Mouse (Mus musculus): ENCODE results near the gene Camkv. TPM values are rescaled to one million over a fixed set of nuclear protein-coding genes. Genes with fewer than 3 reads are reported as not detected.

Gene Camkv
- polyA plus RNA-seq, 1 experiment from 2014 or later: 1.7 TPM

DNA sequence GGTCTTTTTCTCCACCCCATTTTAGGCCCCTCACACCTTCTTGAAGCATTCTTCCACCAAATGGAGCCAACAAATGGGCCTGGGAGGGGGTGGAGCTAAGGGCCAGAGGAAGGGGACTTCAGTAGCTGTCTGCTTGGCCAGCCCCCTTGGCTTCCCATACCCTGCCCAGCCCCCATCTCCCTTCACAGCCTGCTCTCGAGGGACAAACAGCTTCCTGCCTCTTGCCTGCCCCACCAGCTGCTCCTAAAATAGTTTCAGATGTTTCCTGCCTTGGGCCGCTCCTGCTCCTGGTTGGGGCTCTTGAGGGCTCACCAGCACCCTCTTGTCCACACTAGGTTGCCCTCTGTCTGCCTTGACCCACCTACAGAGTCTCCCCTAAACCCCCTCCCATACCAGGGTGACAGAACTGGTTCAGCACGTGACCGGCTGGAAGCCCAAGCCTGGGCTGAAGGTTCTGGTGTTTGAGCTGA, 48.0 kb downstream of the Camkv start:
- no peaks in the 10 kb centered on the region for H3K36me3 ChIP-seq (ENCODE audit: control insufficient read depth, insufficient read depth, low read length)
- ATAC-seq: peak; percentile 50
- H3K27ac ChIP-seq (ENCODE audit: low read length): peak overlapping the region; percentile 100
- H3K9me3 ChIP-seq (ENCODE audit: control insufficient read depth, low read length): no peaks in the 10 kb centered on the region
- peaks cover 31% of the 10 kb centered on the region for H3K4me1 ChIP-seq (ENCODE audit: control insufficient read depth, insufficient read depth, low read length)
- H3K27me3 ChIP-seq (replicated peaks; ENCODE audit: control insufficient read depth, insufficient read depth, low read length): no peaks in the 10 kb centered on the region
- peak overlapping the region; percentile 88 for H3K4me2 ChIP-seq (ENCODE audit: low read depth, low read length)
- H3K4me3 ChIP-seq (ENCODE audit: low read length): peak overlapping the region; percentile 86
- WGBS: 30% methylated on average over 4 of the region's 4 CpGs
- peak overlapping the region; percentile 81 for H3K9ac ChIP-seq (ENCODE audit: low read depth, low read length)

DNA sequence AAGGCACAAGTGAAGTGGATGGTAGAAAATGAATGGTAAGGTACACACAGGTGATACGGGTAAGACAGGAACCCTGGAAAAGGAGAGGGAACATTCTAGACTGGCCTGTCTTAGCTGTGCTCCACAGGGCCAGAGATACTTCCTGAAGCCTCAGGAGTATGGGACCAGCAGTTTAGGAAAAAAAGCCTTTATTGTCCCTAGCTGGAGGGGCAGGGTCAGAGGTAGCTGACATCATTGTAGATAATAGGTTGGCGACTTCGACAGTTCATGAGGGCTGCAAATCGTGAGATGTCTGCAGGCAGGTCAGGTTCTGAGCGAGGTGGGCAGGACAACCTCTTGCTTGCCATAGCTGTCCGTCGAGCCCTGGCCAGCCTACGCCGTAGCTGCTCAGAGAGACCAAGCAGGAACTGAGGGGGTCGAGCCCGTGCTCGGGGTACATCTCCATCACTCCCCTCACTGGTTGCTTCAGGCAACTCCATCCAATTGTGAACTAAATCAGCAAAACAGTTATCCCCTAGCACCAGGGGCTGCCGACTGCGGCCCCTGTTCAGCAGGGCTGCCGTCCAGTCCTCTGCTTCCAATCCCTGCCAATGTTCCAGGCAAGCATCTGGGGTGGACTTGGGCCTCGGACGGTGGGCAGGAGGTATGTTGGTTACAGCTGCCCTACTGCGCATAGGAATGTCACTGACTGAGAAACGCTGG, 48.7 kb downstream of the Camkv start:
- WGBS: 48% methylated on average over 19 of the region's 19 CpGs
- Histone ChIP-seq H3K36me3 (ENCODE audit: control insufficient read depth, insufficient read depth, low read length) (no peaks in the 10 kb centered on the region), H3K4me3 (ENCODE audit: low read length) (peak overlapping the region; percentile 86), H3K27ac (ENCODE audit: low read length) (peak overlapping the region; percentile 100), H3K9me3 (ENCODE audit: control insufficient read depth, low read length) (no peaks in the 10 kb centered on the region), H3K4me2 (ENCODE audit: low read depth, low read length) (peak overlapping the region; percentile 88), H3K4me1 (ENCODE audit: control insufficient read depth, insufficient read depth, low read length) (peaks cover 31% of the 10 kb centered on the region), H3K27me3 (replicated peaks; ENCODE audit: control insufficient read depth, insufficient read depth, low read length) (no peaks in the 10 kb centered on the region), H3K9ac (ENCODE audit: low read depth, low read length) (peak overlapping the region; percentile 81)
- ATAC-seq: no peak

- peak overlapping the region; percentile 86 for H3K4me3 ChIP-seq (ENCODE audit: low read length)
- H3K36me3 ChIP-seq (ENCODE audit: control insufficient read depth, insufficient read depth, low read length): no peaks in the 10 kb centered on the region
- H3K4me1 ChIP-seq (ENCODE audit: control insufficient read depth, insufficient read depth, low read length): peaks cover 31% of the 10 kb centered on the region
- H3K9ac ChIP-seq (ENCODE audit: low read depth, low read length): peak overlapping the region; percentile 81
- no peaks in the 10 kb centered on the region for H3K27me3 ChIP-seq (replicated peaks; ENCODE audit: control insufficient read depth, insufficient read depth, low read length)
- no peak for ATAC-seq
- peak overlapping the region; percentile 100 for H3K27ac ChIP-seq (ENCODE audit: low read length)
- WGBS: 42% methylated on average over 9 of the region's 9 CpGs
- peak overlapping the region; percentile 88 for H3K4me2 ChIP-seq (ENCODE audit: low read depth, low read length)
- no peaks in the 10 kb centered on the region for H3K9me3 ChIP-seq (ENCODE audit: control insufficient read depth, low read length)
Observed at GRCm38 (mm10) chr9:107984754-107985055, 49.2 kb downstream of the Camkv start.

- Histone ChIP-seq H3K27ac (ENCODE audit: low read length) (peak within 1 kb of the TSS; percentile 100), H3K9ac (ENCODE audit: low read depth, low read length) (peak within 1 kb of the TSS; percentile 81), H3K4me2 (ENCODE audit: low read depth, low read length) (peak within 1 kb of the TSS; percentile 88), H3K4me3 (ENCODE audit: low read length) (peak within 1 kb of the TSS; percentile 86), H3K27me3 (replicated peaks; ENCODE audit: control insufficient read depth, insufficient read depth, low read length) (no peaks in the 10 kb centered on the region), H3K36me3 (ENCODE audit: control insufficient read depth, insufficient read depth, low read length) (no peaks in the 10 kb centered on the region), H3K9me3 (ENCODE audit: control insufficient read depth, low read length) (no peaks in the 10 kb centered on the region), H3K4me1 (ENCODE audit: control insufficient read depth, insufficient read depth, low read length) (peaks cover 31% of the 10 kb centered on the region)
- peak; percentile 74 for ATAC-seq
- 2% methylated on average over 58 of the region's 58 CpGs for WGBS
Observed at GRCm38 (mm10) chr9:107985131-107986119, 50.0 kb downstream of the Camkv start, which contains the start of gene Inka1. Gene Inka1, minus strand, starts transcription at chr9:107985879.

GRCm38 (mm10) chr9:107986376-107986775, 50.9 kb downstream of the Camkv start:
- ATAC-seq: peak; percentile 49
- H3K4me3 ChIP-seq (ENCODE audit: low read length): peak overlapping the region; percentile 86
- 4% methylated on average over 18 of the region's 18 CpGs for WGBS
- H3K27me3 ChIP-seq (replicated peaks; ENCODE audit: control insufficient read depth, insufficient read depth, low read length): no peaks in the 10 kb centered on the region
- peak overlapping the region; percentile 81; the same call in 1 of the 2 replicates for H3K9ac ChIP-seq (ENCODE audit: low read depth, low read length)
- H3K36me3 ChIP-seq (ENCODE audit: control insufficient read depth, insufficient read depth, low read length): no peaks in the 10 kb centered on the region
- H3K27ac ChIP-seq (ENCODE audit: low read length): peak overlapping the region; percentile 100
- peaks cover 21% of the 10 kb centered on the region for H3K4me1 ChIP-seq (ENCODE audit: control insufficient read depth, insufficient read depth, low read length)
- H3K9me3 ChIP-seq (ENCODE audit: control insufficient read depth, low read length): no peaks in the 10 kb centered on the region
- peak overlapping the region; percentile 88 for H3K4me2 ChIP-seq (ENCODE audit: low read depth, low read length)

DNA sequence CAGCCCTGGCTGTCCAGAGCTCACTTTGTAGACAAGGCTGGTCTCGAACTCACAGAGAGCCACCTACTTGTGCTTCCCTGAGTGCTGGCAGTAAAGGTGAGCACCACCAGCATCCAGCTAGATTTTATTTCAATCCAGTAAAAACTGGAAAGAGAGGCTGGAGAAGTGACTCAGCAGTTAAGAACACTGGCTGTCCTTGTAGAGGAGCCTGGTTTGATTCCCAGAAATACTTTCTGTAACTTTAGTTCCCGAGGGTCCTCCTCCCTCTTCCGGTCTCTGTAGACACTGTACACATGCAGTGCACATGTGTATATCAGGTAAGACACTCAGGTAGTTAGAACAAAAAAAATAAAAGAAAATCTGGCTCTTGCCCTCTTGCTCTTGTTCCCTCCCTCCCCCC, 52.5 kb downstream of the Camkv start:
- Histone ChIP-seq H3K4me1 (ENCODE audit: control insufficient read depth, insufficient read depth, low read length) (peaks cover 9% of the 10 kb centered on the region; the same call in 1 of the 2 replicates), H3K27ac (ENCODE audit: low read length) (no peak overlapping the region), H3K9me3 (ENCODE audit: control insufficient read depth, low read length) (no peaks in the 10 kb centered on the region), H3K27me3 (replicated peaks; ENCODE audit: control insufficient read depth, insufficient read depth, low read length) (no peaks in the 10 kb centered on the region), H3K9ac (ENCODE audit: low read depth, low read length) (no peak overlapping the region), H3K36me3 (ENCODE audit: control insufficient read depth, insufficient read depth, low read length) (no peaks in the 10 kb centered on the region), H3K4me2 (ENCODE audit: low read depth, low read length) (no peak overlapping the region), H3K4me3 (ENCODE audit: low read length) (no peak overlapping the region)
- no peak for ATAC-seq
- 71% methylated on average over 3 of the region's 3 CpGs for WGBS

DNA sequence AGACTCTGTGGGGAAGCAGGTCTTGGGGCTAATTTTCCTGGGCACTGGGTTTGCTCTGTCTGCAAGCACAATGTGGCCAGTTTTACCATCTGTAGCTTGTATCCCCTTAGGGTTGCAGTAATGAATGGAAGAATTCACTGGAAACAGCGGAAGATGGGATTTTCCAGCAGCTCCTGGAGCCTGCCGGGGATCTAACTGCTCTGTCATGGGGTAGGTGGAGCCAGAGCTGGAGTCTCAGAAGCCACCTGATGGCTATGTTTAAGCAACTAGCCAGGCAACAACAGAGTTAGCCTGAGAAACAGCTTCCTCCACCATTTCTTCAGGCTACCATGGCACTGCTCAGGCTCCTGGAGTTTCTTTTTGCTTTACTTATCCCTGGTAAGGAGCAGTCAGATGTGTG, 56.7 kb downstream of the Camkv start, which contains the start of gene Cdhr4:
TSS of gene Cdhr4 (plus strand) at position 301 of the 400 bp plus-strand sequence.
- no peak within 1 kb of the TSS for H3K4me3 ChIP-seq (ENCODE audit: low read length)
- H3K9ac ChIP-seq (ENCODE audit: low read depth, low read length): no peak within 1 kb of the TSS
- 63% methylated on average over 2 of the region's 2 CpGs for WGBS
- no peak within 1 kb of the TSS for H3K27ac ChIP-seq (ENCODE audit: low read length)
- no peaks in the 10 kb centered on the region for H3K27me3 ChIP-seq (replicated peaks; ENCODE audit: control insufficient read depth, insufficient read depth, low read length)
- H3K36me3 ChIP-seq (ENCODE audit: control insufficient read depth, insufficient read depth, low read length): no peaks in the 10 kb centered on the region
- H3K4me1 ChIP-seq (ENCODE audit: control insufficient read depth, insufficient read depth, low read length): no peaks in the 10 kb centered on the region
- no peak for ATAC-seq
- H3K4me2 ChIP-seq (ENCODE audit: low read depth, low read length): no peak within 1 kb of the TSS
- H3K9me3 ChIP-seq (ENCODE audit: control insufficient read depth, low read length): no peaks in the 10 kb centered on the region

- WGBS: 85% methylated on average over 11 of the region's 11 CpGs
- no peak for ATAC-seq
Observed at GRCm38 (mm10) chr9:107993013-107993412, 57.5 kb downstream of the Camkv start.

GRCm38 (mm10) chr9:107994464-107994863, 59.0 kb downstream of the Camkv start:
- Histone ChIP-seq H3K4me2 (ENCODE audit: low read depth, low read length) (no peak overlapping the region), H3K4me3 (ENCODE audit: low read length) (no peak overlapping the region), H3K4me1 (ENCODE audit: control insufficient read depth, insufficient read depth, low read length) (no peaks in the 10 kb centered on the region), H3K9ac (ENCODE audit: low read depth, low read length) (no peak overlapping the region), H3K9me3 (ENCODE audit: control insufficient read depth, low read length) (no peaks in the 10 kb centered on the region), H3K27ac (ENCODE audit: low read length) (no peak overlapping the region), H3K36me3 (ENCODE audit: control insufficient read depth, insufficient read depth, low read length) (no peaks in the 10 kb centered on the region), H3K27me3 (replicated peaks; ENCODE audit: control insufficient read depth, insufficient read depth, low read length) (no peaks in the 10 kb centered on the region)
- WGBS: 62% methylated on average over 2 of the region's 2 CpGs
- no peak for ATAC-seq

More at GRCm38 (mm10) chr9:107993013-107993412, 57.5 kb downstream of the Camkv start:
- Histone ChIP-seq H3K4me2 (ENCODE audit: low read depth, low read length) (no peak overlapping the region), H3K9ac (ENCODE audit: low read depth, low read length) (no peak overlapping the region), H3K9me3 (ENCODE audit: control insufficient read depth, low read length) (no peaks in the 10 kb centered on the region), H3K4me1 (ENCODE audit: control insufficient read depth, insufficient read depth, low read length) (no peaks in the 10 kb centered on the region), H3K4me3 (ENCODE audit: low read length) (no peak overlapping the region), H3K27me3 (replicated peaks; ENCODE audit: control insufficient read depth, insufficient read depth, low read length) (no peaks in the 10 kb centered on the region), H3K36me3 (ENCODE audit: control insufficient read depth, insufficient read depth, low read length) (no peaks in the 10 kb centered on the region), H3K27ac (ENCODE audit: low read length) (no peak overlapping the region)

All from intestine, embryonic 16.5 days (tissue).